Mouse (Mus musculus) frontal cortex, postnatal 10 days (tissue): ENCODE results near the gene Tob2.

ENCODE experiments used
- DNase-seq, 2 experiments: peaks; one replicate each; pipeline ENCODE4 v3.0.0; 2022; ENCODE audit warnings: low spot score in 2 of 2, mixed read lengths in 1 of 2

Tob2 gene

GRCm38 (mm10) chr15:81858517-81859329 lies at the start of gene Tob2:
TSS of gene Tob2 (minus strand) at chr15:81858796.
- peak; percentile 64 to 71 for DNase-seq

- DNase-seq = no peak
Measured at GRCm38 (mm10) chr15:81907953-81908352, 49.4 kb upstream of the Tob2 start.

- DNase-seq = peak in 1 of 2 experiments; percentile 68
Measured at GRCm38 (mm10) chr15:81904939-81905338, 46.3 kb upstream of the Tob2 start.

DNA sequence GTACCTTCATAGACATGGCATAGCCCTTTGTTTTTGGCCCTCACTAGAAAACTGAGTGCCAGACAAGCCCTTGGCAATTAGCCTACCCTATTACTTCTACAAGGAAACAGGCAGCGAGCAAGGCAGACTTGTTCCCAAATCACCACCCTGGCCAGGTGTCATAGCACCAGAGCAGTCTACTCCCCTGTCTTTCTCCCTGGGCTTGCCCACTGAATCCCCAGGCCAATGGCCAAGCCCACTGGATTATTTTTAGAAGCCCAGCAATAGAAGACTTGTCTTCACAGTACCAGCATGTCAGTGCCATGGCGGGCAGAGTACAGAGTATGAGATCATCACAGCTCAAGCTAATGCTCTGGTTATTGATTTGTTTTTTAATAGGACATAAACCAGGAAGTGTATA lies 40.2 kb upstream of the Tob2 start:
- no peak for DNase-seq

- no peak for DNase-seq
Measured at GRCm38 (mm10) chr15:81897607-81898285, 39.1 kb upstream of the Tob2 start.

GRCm38 (mm10) chr15:81896407-81896806 lies 37.8 kb upstream of the Tob2 start:
- DNase-seq = no peak

GRCm38 (mm10) chr15:81894002-81894401 lies 35.4 kb upstream of the Tob2 start:
- DNase-seq = no peak

GRCm38 (mm10) chr15:81891822-81892580 lies 33.4 kb upstream of the Tob2 start:
- no peak for DNase-seq

DNA sequence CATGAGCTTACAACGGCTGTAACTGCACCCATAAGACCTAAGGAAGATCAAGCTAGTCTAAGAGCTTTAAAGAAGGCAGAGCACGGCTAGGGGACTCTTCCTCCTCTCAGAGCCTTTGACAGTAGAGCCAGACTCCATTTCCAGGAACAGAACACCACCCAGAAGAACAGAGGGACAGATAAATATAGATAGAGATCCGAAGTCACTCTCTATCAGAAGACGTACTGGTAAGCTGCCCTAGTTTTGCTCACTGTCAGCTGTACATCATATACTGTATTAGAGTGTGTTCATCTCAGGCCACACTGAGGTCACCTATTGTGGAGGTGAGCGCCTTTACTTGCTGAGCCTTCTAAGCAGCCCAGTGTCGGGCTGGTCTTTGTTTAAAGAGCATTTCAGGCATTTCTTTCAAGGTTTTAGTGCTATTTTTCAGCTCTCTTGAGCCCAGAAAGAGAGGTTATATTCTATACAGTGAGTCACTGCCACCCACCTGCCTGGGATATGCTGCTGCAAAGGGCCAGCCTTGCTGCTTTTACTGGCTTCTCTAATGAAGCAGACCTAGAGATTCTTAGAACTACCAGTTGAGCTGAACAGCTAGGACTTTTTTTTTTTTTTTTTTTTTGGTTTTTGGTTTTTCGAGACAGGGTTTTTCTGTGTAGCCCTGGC lies 32.7 kb upstream of the Tob2 start:
- DNase-seq = no peak

DNA sequence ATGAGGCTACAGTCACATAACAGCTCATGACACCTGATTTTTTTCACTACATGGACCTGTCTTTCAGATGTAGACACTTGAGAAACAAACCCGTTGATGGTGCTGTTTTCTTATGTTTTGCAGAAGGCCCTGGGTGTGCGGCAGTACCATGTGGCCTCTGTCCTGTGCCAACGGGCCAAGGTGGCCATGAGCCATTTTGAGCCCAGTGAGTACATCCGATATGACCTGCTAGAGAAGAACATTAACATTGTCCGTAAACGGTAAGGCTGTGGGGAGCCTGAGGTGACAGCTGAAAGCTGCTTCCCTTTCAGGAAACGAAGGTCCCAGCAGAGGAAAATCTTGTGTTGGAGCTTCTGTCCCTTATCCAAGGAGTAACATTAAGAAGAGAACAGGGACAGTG lies 30.6 kb upstream of the Tob2 start:
- no peak for DNase-seq

DNA sequence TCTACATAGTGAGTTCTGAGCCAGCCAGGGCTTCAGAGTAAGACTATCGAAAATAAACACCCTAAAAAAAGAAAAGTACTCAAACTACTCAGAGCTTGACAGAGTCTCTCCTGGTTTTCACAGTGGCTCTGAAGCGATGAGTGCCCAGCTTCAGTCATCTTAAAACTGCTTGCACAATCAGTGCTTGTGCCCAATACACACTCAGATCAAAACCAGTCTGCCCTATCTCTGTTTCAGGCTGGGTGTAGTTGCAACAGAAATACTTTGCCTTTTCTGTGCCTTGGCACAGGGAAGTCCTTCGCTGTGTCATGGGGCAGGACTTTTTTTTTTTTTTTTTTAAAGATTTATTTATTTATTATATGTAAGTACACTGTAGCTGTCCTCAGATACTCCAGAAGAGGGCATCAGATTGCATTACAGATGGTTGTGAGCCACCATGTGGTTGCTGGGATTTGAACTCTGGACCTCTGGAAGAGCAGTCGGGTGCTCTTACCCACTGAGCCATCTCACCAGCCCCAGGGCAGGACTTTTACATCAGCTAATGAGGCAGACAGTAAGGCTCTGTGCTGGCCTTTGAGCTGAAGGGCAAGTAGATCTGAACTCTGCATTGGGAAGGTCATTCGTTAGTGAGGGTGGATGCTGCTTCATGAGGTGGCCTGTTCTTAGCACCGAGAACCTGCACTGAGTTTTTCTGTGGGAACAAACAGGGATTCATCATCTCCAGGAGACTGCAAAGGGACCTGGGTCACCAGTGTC lies 28.4 kb upstream of the Tob2 start:
- no peak for DNase-seq

DNA sequence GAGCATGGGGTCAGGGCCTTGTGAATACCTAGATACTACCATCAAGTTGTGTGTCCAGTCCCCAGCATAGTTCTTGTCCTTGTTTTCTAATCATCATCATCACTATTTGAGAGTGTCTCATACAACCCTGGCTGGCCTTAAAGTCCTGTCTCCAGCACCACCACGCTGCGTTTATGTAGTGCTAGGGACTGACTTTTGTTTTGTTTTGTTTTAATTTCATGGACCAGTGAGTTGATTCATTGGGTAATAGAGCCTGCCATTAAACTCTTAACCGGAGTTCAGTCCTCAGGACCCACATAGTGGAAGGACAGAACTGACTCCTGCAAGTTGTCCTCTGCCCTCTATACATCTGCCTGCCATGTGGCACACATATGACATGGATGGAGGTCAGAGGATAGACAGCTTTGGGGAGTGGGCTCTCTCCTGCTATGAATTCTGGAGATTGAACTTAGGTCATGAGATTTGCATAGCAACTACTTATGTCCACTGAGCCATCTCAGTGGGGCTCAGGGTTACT lies 26.9 kb upstream of the Tob2 start:
- no peak for DNase-seq

- DNase-seq = no peak
Measured at GRCm38 (mm10) chr15:81882348-81882747, 23.8 kb upstream of the Tob2 start.

DNA sequence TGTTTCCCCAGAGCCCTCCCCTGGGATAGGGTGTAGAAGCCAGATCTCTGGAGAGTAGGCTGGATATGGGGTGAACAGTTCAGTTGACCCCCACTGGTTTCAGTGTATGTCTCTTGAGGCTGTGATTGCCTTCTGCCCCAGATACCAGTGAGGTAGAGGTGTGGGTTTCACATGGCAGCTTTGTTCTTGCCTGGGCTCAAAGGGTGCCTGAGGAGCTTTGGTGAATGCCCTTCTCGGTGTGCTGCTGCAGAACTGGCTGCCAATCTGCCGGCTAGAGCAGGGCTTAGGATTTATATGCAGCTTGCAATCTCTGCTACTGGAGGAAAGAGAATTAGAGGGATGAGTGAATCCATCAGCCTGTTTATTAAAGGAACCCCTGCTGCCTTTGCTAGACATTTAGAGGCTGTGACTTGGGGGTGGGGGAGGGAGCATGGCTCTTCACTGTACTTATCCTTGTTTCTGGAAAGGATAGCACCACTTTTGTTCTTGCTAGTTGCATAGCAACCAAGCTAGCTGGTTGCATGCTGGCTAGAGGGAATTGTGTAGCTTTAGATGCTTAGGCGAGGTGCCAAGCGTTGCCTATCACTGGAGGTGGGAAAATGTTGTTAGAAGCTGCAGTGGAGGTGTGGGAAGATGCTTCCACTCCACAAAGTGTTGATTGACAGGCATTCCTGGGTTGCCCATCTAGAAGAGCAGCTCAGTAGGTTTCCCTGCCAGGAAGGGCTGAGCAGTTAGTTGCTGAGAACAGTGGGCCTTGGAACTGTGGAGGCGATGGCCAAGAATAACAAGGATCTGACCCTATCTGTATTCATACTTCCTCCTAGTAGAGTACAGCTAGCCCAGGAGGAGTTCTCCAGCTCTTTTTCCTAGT lies 21.2 kb upstream of the Tob2 start:
- DNase-seq = peak; percentile 63 to 71

- peak; percentile 99 for DNase-seq
Measured at GRCm38 (mm10) chr15:81872262-81873136, 13.9 kb upstream of the Tob2 start, which contains the start of gene Aco2. TSS of gene Aco2 (plus strand) at chr15:81872309.

DNA sequence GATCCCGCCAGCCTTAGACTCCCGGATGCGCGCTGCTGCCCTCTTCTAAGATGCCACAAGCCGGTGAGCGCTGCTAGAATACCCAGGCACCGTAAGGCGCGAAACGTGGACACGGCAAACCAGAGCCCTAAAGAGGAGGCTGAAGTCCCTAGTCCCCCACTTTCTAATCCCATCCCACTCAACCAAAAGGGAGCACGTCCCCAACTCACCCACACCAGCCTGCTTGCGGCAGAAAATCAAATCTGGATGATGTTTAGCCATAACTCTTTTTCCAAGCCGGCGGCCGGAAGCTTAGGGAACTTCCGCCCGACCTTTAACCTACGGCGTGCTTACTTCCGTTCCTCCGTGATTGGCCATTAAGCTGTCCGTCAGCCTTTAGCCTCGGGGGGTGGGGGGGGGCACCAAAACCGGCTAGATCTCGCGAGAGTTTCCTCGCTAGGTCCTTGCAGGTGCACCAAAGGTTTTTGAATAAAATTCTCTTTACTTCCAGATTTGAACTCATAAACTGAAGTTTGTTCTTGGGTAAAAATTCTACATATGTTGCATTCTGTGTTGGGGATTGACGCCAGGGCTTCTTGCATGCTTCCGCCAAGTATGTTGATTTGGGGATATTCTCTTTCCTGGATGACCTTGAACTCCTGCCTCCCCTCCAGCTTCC lies 13.1 kb upstream of the Tob2 start, which contains the start of gene Phf5a:
Gene Phf5a (minus strand): TSS at position 308 of the 658 bp plus-strand sequence.
- peak; percentile 77 to 79 for DNase-seq

DNA sequence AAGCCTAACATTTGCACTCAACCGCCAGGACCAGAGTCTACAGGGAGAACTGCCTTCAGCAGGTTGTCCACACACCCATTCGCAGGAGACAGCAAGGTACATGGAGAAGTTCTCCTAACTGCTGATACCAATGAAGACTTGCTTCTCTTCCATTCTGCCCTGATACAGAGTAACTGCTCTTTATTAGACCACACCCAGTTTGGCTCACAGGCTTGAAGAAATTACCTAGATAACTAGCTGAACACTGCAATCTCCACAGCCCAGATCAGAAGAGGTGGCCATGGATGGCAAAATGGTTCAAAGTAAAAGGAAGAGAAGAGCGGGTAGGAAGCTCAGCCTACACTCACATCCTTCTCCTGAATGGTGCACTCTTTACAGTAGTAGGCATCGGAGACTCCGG lies 11.4 kb upstream of the Tob2 start:
- no peak for DNase-seq

DNA sequence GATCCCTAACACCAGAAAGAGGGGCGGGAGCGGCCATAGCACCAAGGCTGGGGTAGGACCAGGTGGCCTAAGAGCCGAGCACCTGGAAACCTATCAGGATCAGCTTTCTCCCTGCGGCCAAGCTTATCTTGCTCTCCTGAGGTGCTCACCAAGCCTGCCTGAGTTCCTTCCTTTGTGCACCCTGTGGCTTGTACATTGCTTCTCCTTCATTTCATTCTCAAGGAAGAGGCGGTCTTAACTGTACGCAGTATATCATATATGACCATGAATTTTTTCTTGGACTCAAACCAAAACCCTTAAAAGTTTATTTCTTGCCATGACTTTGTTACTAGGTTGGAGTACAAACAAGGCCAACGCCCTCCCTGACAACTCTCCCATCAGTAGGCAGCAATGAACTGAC lies 5.6 kb upstream of the Tob2 start:
- no peak for DNase-seq
